Mouse (Mus musculus) spleen, adult 2 months (tissue): ENCODE data around the gene Nbea.

ENCODE experiments used
- CTCF ChIP-seq: fragments of 200-500 bp; IDR thresholded peaks from 2 replicates; pipeline ENCODE4 v1.5.1; 2011; ENCODE audit warnings: mild to moderate bottlenecking, inconsistent platforms; ENCODE audit not compliant: insufficient read depth, insufficient read length, insufficient replicate concordance; ENCODE audit errors: extremely low read depth
- POLR2A ChIP-seq: fragments of 200-500 bp; IDR thresholded peaks from 2 replicates; pipeline ENCODE4 v1.6.1; 2011; ENCODE audit warnings: low read depth, low read length, inconsistent platforms

- no peak for TF ChIP-seq CTCF
- TF ChIP-seq POLR2A: no peak
These were observed 469.6 kb downstream of the Nbea start for GRCm38 (mm10) chr3:55713856-55714255.
